Mouse (Mus musculus) cerebellum, adult 2 months (tissue): Measurements from ENCODE around the gene Cd300lg.

Experiments used
- CTCF ChIP-seq: fragments of 200-500 bp; IDR thresholded peaks from 2 replicates; pipeline ENCODE4 v1.5.1; 2011; ENCODE audit warnings: low read depth, mild to moderate bottlenecking, control low read depth, low read length, moderate library complexity, borderline replicate concordance; ENCODE audit not compliant: insufficient read depth
- POLR2A ChIP-seq: fragments of 200-500 bp; IDR thresholded peaks from 2 replicates; pipeline ENCODE4 v1.6.1; 2011; ENCODE audit warnings: low read length, control low read depth, borderline replicate concordance; ENCODE audit not compliant: insufficient read depth

GRCm38 (mm10) chr11:102101219-102101618 is 59.9 kb downstream of the Cd300lg start, which contains the start of gene Ppy:
- TF ChIP-seq POLR2A = no peak
- TF ChIP-seq CTCF = no peak
